Mouse (Mus musculus) heart, adult 8-10 months (tissue): Measurements from ENCODE around the gene Arfip1. TPM values are rescaled to one million over a fixed set of nuclear protein-coding genes. Genes with fewer than 3 reads are reported as not detected.

Source experiments
- DNase-seq: peaks from one replicate; pipeline ENCODE4 v3.0.0; 2022; ENCODE audit warnings: low spot score
- total RNA-seq, 4 experiments: library from RNA; stranded (reverse); gene quantifications; 2 replicates each; pipeline ENCODE4 v1.2.4; 2022

The Arfip1 gene
- total RNA-seq, result 10 to 100 TPM; 10.5 to 16.7 (median 14.3) TPM

DNA sequence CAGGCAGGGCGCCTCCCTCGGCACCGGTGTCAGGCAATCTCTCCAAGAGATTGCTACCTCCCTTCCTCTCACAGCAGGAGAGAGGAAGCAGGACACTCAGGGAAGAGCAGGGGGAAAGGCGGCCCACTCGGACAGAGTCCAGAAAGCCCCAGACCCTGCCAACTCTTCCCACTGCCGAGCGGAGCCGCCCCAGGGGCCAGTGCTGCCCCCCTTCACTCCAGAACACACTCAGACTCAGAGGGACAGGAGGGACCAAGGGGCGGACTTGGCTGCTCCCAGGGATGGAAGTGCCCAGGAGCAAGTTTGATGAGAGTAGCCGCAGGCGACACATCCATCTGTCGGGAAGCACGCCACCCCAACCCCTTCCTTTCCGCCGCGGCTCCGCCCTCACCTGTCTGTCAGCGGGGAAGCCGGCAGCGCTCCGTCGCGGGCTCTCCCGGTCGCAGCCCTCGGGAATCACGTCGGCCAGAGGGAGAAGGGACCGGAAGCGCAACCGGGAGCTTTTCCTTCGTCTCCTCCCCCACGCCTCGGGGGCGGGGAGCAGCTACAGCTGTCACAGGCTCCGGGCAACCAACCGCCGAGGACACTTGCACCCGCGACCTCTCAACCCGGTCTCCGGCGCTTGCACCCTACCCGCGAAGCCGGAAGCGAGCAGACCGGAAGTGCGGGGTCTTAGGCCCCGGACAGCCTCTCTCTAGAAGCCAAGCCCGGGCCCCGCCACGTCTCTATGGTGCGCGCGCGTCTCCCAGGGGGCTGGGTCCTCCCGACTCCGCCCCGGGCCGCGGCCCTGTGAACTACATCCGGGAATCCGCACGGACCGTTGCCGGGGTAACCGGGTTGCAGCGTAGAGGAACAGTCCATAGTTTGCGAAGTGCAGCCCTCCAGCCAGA lies at the start of gene Arfip1:
Gene Arfip1, minus strand, starts transcription at position 603 of the 890 bp plus-strand sequence.
- DNase-seq, result peak; percentile 95

DNA sequence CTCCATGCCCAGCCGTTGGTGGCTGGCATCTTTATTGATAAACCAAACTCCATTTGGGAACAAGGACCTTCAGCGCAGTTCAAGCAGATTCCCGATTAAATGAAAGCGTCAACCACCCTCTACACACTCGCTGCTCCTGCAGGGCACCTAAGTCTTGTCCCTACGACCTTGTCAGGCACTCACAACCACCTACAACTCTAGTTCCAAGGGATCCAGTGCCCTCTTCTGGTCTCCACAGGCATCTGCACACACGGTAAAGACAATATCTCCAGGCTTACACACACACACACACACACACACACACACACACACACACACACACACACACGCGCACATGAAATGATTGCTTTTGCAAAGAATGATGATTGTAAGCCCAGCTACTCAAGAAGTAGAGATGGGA lies 49.2 kb upstream of the Arfip1 start:
- no peak for DNase-seq

- DNase-seq, result no peak
These were observed 39.6 kb upstream of the Arfip1 start for GRCm38 (mm10) chr3:84622026-84622425.

GRCm38 (mm10) chr3:84619725-84620124 lies 37.3 kb upstream of the Arfip1 start:
- DNase-seq, result no peak

DNA sequence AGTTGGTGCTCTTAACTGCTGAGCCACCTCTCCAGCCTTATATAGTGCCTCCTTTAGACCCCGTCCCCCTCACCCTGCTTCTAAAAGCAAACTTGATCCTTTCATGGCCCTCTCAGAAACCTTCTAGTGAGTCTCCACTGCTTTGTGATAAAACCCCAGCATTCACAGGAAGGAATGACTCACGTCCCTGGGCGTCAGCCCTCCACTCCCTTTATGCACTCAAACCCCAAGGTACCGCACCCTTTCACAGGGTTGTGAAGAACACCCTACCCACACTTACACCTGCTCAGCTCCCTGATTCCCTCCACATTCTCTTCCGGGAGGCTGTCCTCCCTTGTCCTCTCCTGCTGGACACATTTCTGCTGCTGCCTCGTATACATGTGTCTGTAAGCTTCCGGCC lies 36.6 kb upstream of the Arfip1 start:
- no peak for DNase-seq

DNA sequence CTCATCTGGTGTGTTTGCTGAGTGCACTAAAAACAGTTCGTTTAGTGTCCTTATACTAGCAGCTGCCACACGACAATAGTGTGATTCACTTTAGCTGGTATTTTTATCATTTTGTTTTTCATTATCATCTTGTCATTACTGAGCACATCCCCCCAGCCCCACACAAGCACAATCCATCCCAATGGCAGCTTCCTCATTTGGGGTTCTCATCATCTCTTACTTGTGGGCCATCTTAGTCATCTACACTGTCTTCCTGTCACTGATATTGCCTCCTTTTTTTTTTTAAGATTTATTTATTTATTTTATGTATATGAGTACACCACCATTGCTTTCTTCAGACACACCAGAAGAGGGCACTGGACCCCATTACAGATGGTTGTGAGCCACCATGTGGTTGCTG lies 36.2 kb upstream of the Arfip1 start:
- no peak for DNase-seq

DNA sequence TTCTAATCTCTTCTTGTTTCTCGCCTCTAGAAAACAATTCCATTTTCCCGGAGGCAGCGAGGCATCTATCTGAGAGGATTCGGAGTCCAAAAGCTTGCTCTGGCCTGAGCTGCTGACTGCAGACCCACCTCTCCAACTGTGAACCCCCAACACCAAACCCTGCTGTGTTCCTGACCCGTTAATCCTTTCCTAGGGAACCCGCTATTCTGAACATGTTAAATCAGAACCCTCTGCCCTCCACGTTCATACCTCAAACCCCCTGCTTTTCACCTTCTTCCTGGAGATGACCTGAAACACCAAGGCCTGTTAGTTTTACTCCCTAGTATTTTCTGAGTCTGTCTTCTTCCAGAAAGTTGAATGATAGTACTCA lies 33.4 kb upstream of the Arfip1 start:
- no peak for DNase-seq

- peak; percentile 21 for DNase-seq
These were observed 32.8 kb upstream of the Arfip1 start for GRCm38 (mm10) chr3:84615050-84615855.

DNA sequence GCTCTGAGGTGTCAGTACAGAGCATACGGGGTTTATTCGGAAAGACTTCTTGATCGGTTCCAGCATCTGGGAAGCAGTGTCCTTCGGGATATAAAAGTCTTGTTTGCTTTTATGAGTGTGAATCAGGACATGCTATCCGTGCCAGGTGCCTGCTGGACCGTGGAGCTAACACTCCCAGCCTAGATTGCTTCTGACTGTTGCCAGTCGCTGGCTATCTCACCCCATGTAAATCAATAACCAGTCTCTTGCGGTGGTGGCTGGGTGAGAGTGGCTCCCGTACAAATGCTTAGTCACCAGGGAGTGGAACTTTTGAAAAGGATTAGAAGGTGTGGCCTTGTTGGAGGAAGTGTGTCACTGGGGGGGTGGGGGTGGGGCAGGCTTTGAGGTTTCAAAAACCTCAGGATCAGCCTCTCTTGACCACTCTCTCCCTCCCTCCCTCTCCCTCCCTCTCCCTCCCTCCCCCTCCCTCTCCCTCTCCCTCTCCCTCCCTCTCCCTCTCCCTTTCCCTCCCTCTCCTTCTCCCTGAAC lies 27.8 kb upstream of the Arfip1 start:
- no peak for DNase-seq

DNA sequence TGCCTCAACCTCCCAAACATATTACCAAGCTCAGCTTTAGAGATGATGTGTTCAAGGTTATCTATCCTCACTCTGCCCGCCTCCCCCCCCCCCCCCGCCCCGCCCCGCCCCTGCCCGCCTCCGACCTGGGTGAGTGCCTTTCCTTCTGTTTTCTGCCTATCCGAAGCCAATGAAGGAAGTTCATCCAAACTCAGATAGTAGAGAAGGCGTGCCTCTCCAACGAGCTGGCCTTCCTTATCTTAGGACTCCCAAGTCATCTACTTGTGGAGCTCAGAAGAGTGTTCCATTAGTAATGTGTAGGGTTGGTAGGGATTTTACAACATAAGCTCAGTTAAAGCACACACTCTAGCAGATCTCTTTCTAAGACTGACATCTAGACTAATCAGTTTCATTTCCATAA lies 20.8 kb upstream of the Arfip1 start:
- no peak for DNase-seq

DNA sequence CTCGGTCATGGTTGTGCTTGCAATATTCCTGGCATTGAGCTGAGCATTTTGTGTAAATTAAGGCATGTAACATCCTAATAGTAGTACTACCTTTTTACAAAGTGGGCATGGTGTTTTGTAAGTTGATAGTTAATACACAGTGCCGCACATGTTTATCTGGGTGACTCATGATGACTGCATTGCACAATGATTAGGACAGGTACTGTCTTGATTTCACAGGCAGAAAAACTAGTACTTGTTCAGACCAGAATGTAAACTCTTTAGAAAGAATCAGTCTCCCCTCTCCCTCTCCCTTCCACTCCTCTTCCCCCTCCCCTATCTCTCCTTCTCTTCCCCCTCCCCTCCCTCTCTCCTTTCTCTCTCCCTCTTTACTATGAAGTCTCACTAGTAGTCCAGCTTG lies 20.3 kb upstream of the Arfip1 start:
- no peak for DNase-seq

DNA sequence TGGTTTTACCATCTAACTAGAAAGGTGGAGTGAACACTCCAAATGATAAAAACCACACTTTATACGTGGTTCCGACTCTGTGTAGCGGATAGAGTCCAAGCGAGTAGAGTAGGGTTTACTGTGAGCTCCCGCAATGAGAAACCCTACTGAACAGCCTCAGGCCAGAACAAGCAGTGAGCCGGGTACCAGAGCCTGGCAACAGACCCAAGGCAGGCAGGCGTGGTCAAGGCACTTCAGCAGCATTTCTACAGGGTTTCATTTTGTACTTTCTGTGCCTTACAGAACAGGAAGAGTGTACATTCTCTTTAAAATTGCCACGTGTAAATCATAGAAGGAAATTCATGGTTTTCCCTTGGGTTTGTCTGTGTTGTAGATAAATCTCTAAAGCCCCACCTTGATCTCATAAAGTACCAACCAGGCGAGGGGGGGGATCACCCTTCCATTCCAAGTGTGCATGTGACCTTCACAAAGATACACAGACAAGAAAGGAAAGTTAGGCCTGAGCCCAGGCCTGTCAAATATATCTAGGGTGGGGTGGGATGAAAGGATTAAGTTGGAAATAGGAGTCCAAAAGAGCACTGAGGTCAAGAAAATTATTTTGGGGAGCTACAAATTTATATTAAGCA lies 19.6 kb upstream of the Arfip1 start:
- no peak for DNase-seq

GRCm38 (mm10) chr3:84598756-84599155 lies 16.3 kb upstream of the Arfip1 start:
- no peak for DNase-seq

GRCm38 (mm10) chr3:84597996-84598734 lies 15.7 kb upstream of the Arfip1 start:
- no peak for DNase-seq

DNA sequence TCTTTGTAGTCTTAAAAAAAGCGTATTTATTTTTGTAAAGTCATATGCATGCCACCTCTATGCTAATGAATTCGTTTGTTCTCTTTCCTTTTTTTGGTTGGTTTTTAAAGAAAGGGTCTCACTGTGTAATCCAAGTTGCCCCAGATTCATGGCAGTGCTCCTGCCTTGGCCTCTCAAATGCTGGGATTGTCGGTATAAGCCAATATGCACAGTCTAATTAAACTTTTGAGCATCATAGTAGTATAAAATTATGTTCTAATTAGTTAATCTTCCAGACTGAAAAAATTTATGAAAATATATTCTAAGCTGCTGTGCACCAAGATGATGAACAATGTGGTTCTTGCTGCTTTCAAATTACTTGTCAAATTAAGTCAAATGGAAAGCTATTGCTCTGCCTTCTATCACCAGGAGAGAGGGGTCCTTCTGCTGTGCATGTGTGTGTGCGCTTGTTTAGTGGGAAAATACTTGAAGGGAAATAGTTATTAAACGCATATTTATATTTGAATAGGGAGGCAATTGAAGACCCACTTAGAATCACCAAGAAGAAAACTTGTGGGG lies 13.3 kb upstream of the Arfip1 start:
- no peak for DNase-seq

GRCm38 (mm10) chr3:84594894-84595676 lies 12.7 kb upstream of the Arfip1 start:
- no peak for DNase-seq

GRCm38 (mm10) chr3:84593274-84593673 lies 10.8 kb upstream of the Arfip1 start, which contains the start of gene Tigd4:
Gene Tigd4 (plus strand): TSS chr3:84593574.
- no peak for DNase-seq

DNA sequence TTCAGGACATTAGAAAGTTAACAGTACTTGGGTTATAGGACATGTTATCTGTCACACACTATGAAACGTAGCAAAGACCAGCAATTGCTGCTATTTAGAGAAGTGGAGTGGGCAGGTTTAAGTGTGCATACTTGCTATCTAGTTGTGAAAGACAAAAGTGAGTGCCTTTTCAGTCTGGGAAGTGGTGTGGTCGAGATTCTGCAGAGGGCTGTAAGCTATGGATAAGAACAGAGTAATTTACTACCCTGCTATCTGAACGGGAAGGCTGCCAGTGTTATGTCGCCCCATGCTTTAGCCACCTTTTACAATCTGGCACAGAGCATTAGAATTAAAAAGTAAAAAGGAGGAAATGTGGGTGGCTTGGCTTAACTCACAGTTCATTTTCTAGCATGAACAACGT lies 4.3 kb upstream of the Arfip1 start:
- no peak for DNase-seq

DNA sequence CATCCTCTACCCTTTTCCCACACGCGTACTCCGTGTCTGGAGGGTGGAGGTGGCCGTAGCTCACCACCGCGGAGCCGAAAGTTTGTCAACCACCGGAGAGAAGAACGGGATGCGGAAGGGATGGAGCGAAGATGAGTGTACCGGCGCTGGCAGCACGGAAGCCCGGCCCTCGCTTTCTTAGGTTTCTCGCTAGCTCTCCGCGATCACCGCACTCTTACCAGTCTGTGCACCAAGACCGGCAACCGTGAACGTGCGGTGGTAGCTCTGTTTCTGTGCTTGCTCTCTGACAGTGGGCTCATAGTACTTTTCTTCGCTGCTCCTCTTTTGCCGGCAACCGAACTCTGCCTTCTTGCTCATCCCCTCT lies 470 bp upstream of the Arfip1 start:
- no peak for DNase-seq

- no peak for DNase-seq
These were observed 766 bp downstream of the Arfip1 start for GRCm38 (mm10) chr3:84581696-84582022.
